Mouse (Mus musculus): Measurements from ENCODE around the gene Bcan. TPM values are rescaled to one million over a fixed set of nuclear protein-coding genes. Genes with fewer than 3 reads are reported as not detected.

Bcan gene
- total RNA-seq (2012; rRNA removed) = 0.04 TPM in 1 of 2 replicates, not detected in the other
- total RNA-seq (2014; rRNA removed) = not detected in 2 replicates
- not detected in 2 replicates for polyA plus RNA-seq (2012; ENCODE audit: insufficient read length, low read depth)

- Histone ChIP-seq H3K9ac (ENCODE audit: insufficient read depth, low read depth) (no peak within 1 kb of the TSS), H3K9me3 (replicated peaks; ENCODE audit: low read length) (peaks cover 16% of the 10 kb centered on the region), H3K4me3 (replicated peaks in 1 of 3; ENCODE audit: low read depth in 2 of 3, low read length in 2 of 3, poor library complexity in 1 of 3) (no peak within 1 kb of the TSS), H3K27ac (ENCODE audit: insufficient read depth, low read depth) (no peak within 1 kb of the TSS), H3K27me3 (replicated peaks) (peaks cover 87% of the 10 kb centered on the region), H3K36me3 (replicated peaks in 1 of 2; ENCODE audit: control insufficient read depth in 1 of 2, insufficient read depth in 1 of 2, low read length in 1 of 2) (no peaks in the 10 kb centered on the region), H3K4me2 (ENCODE audit: insufficient read depth, low read depth, poor library complexity, severe bottlenecking) (no peak within 1 kb of the TSS), H3K4me1 (ENCODE audit: control insufficient read depth in 1 of 2, insufficient read depth in 2 of 2) (peaks cover 0 to 5% of the 10 kb centered on the region in 2 experiments; a peak in 1 of 4 replicates), H3K79me2 (replicated peaks; ENCODE audit: control insufficient read depth, extremely low read depth, insufficient read depth, poor library complexity, severe bottlenecking) (no peaks in the 10 kb centered on the region)
- TF ChIP-seq IRF4 (IDR thresholded peaks at IDR 0.05; ENCODE audit: low read depth, low read length) (no peak), RCOR1 (conservative IDR thresholded peaks at IDR 0.05; ENCODE audit: low read depth, low read length) (no peak), PAX5 (IDR thresholded peaks at IDR 0.05; ENCODE audit: low read length) (no peak)
- dilution Hi-C loops (cut with MboI; ENCODE audit: extremely low pct_ligation_motif_present, extremely low pct_unique_long_range_greater_than_20kb, low sequenced_read_pairs) = no loop called here
- DNase-seq (ENCODE audit: extremely low read depth) = no peak
- in situ Hi-C loops (cut with MboI; ENCODE audit: low pct_ligation_motif_present, low pct_unique_long_range_greater_than_20kb, low sequenced_read_pairs) = no loop called here
These were observed at the start of gene Bcan for GRCm38 (mm10) chr3:88000181-88000580. Bcan (minus strand) TSS chr3:88000230.

GRCm38 (mm10) chr3:88049532-88049931 is 49.5 kb upstream of the Bcan start:
- Histone ChIP-seq H3K36me3 (replicated peaks in 1 of 2; ENCODE audit: control insufficient read depth in 1 of 2, insufficient read depth in 1 of 2, low read length in 1 of 2) (peaks cover 59 to 90% of the 10 kb centered on the region in 2 experiments), H3K4me1 (ENCODE audit: control insufficient read depth in 1 of 2, insufficient read depth in 2 of 2) (peaks cover 3 to 10% of the 10 kb centered on the region in 2 experiments; a peak in 2 of 4 replicates), H3K4me2 (ENCODE audit: insufficient read depth, low read depth, poor library complexity, severe bottlenecking) (no peak overlapping the region), H3K27ac (ENCODE audit: insufficient read depth, low read depth) (no peak overlapping the region), H3K27me3 (replicated peaks) (no peaks in the 10 kb centered on the region), H3K4me3 (replicated peaks in 1 of 3; ENCODE audit: low read depth in 2 of 3, low read length in 2 of 3, poor library complexity in 1 of 3) (no peak overlapping the region), H3K79me2 (replicated peaks; ENCODE audit: control insufficient read depth, extremely low read depth, insufficient read depth, poor library complexity, severe bottlenecking) (peaks cover 54% of the 10 kb centered on the region), H3K9me3 (replicated peaks; ENCODE audit: low read length) (no peaks in the 10 kb centered on the region), H3K9ac (ENCODE audit: insufficient read depth, low read depth) (no peak overlapping the region)
- no peak for DNase-seq (ENCODE audit: extremely low read depth)
- dilution Hi-C loops (cut with MboI; ENCODE audit: extremely low pct_ligation_motif_present, extremely low pct_unique_long_range_greater_than_20kb, low sequenced_read_pairs) = no loop called here
- in situ Hi-C loops (cut with MboI; ENCODE audit: low pct_ligation_motif_present, low pct_unique_long_range_greater_than_20kb, low sequenced_read_pairs) = no loop called here
- TF ChIP-seq NELFE (IDR thresholded peaks at IDR 0.05; ENCODE audit: low read depth, low read length) (no peak), SIN3A (IDR thresholded peaks at IDR 0.05; ENCODE audit: low read length) (no peak), JUN (IDR thresholded peaks at IDR 0.05; ENCODE audit: insufficient read depth, low read depth, low read length) (no peak), POLR2A (IDR thresholded peaks at IDR 0.05; ENCODE audit: low read depth, low read length) (no peak)

GRCm38 (mm10) chr3:88042661-88043421 is 42.8 kb upstream of the Bcan start, which contains the start of gene Gpatch4:
Gpatch4 (plus strand) TSS chr3:88043108.
- dilution Hi-C loops (cut with MboI; ENCODE audit: extremely low pct_ligation_motif_present, extremely low pct_unique_long_range_greater_than_20kb, low sequenced_read_pairs) (no loop called here), in situ Hi-C loops (cut with MboI; ENCODE audit: low pct_ligation_motif_present, low pct_unique_long_range_greater_than_20kb, low sequenced_read_pairs) (no loop called here)
- Histone ChIP-seq H3K4me3 (replicated peaks in 1 of 3; ENCODE audit: low read depth in 2 of 3, low read length in 2 of 3, poor library complexity in 1 of 3) (peak within 1 kb of the TSS; percentile 94 to 100 (median 99)), H3K27me3 (replicated peaks) (peaks cover 27% of the 10 kb centered on the region), H3K9me3 (replicated peaks; ENCODE audit: low read length) (no peaks in the 10 kb centered on the region), H3K4me2 (ENCODE audit: insufficient read depth, low read depth, poor library complexity, severe bottlenecking) (peak within 1 kb of the TSS; percentile 84), H3K4me1 (ENCODE audit: control insufficient read depth in 1 of 2, insufficient read depth in 2 of 2) (peaks cover 7 to 20% of the 10 kb centered on the region in 2 experiments; a peak in 3 of 4 replicates), H3K36me3 (replicated peaks in 1 of 2; ENCODE audit: control insufficient read depth in 1 of 2, insufficient read depth in 1 of 2, low read length in 1 of 2) (peaks cover 13 to 23% of the 10 kb centered on the region in 2 experiments), H3K27ac (ENCODE audit: insufficient read depth, low read depth) (peak within 1 kb of the TSS; percentile 22), H3K9ac (ENCODE audit: insufficient read depth, low read depth) (peak within 1 kb of the TSS; percentile 90), H3K79me2 (replicated peaks; ENCODE audit: control insufficient read depth, extremely low read depth, insufficient read depth, poor library complexity, severe bottlenecking) (peaks cover 44% of the 10 kb centered on the region)
- peak; percentile 96 for DNase-seq (ENCODE audit: extremely low read depth)
- TF ChIP-seq HCFC1 (IDR thresholded peaks at IDR 0.05; ENCODE audit: low read depth, low read length) = peak; percentile 89
- TF ChIP-seq UBTF (IDR thresholded peaks at IDR 0.05; ENCODE audit: low read depth, low read length) = no peak
- TF ChIP-seq IRF4 (IDR thresholded peaks at IDR 0.05; ENCODE audit: low read depth, low read length) = no peak
- peak; percentile 60 for TF ChIP-seq NRF1 (IDR thresholded peaks at IDR 0.05; ENCODE audit: low read depth, low read length)
- no peak for TF ChIP-seq MAFK (IDR thresholded peaks at IDR 0.05; ENCODE audit: insufficient replicate concordance, low read length)
- TF ChIP-seq SIN3A (IDR thresholded peaks at IDR 0.05; ENCODE audit: low read length) = peak; percentile 100
- TF ChIP-seq MYC (IDR thresholded peaks at IDR 0.05; ENCODE audit: low read depth, low read length) = peak; percentile 100
- peak; percentile 78 for TF ChIP-seq TCF12 (IDR thresholded peaks at IDR 0.05; ENCODE audit: low read depth, low read length)
- no peak for TF ChIP-seq CTCF (conservative IDR thresholded peaks at IDR 0.05 in 1 of 2, IDR thresholded peaks at IDR 0.05 in 1 of 2; ENCODE audit: low read depth in 2 of 2, low read length in 2 of 2)
- no peak for TF ChIP-seq CHD2 (IDR thresholded peaks at IDR 0.05; ENCODE audit: low read length)
- no peak for TF ChIP-seq E2F4 (IDR thresholded peaks at IDR 0.05; ENCODE audit: insufficient replicate concordance, low read depth, low read length)
- peak; percentile 84 for TF ChIP-seq NELFE (IDR thresholded peaks at IDR 0.05; ENCODE audit: low read depth, low read length)
- peak; percentile 91 for TF ChIP-seq BHLHE40 (IDR thresholded peaks at IDR 0.05; ENCODE audit: low read depth, low read length)
- TF ChIP-seq MAX (IDR thresholded peaks at IDR 0.05; ENCODE audit: low read length) = peak; percentile 100
- TF ChIP-seq RAD21 (IDR thresholded peaks at IDR 0.05; ENCODE audit: low read depth, low read length) = no peak
- no peak; the same call in 1 of the 2 replicates for TF ChIP-seq GABPA (IDR thresholded peaks at IDR 0.05; ENCODE audit: insufficient replicate concordance, low read depth, low read length)
- TF ChIP-seq POLR2AphosphoS2 (IDR thresholded peaks at IDR 0.05; ENCODE audit: low read depth, low read length) = peak; percentile 78
- TF ChIP-seq ELF1 (IDR thresholded peaks at IDR 0.05; ENCODE audit: low read depth, low read length) = peak; percentile 95
- TF ChIP-seq ZMIZ1 (IDR thresholded peaks at IDR 0.05; ENCODE audit: low read depth, low read length) = no peak; the same call in 1 of the 2 replicates
- TF ChIP-seq ETS1 (conservative IDR thresholded peaks at IDR 0.05; ENCODE audit: low read depth, low read length) = 0 out of 2 replicates have a peak, but pooled peaks have one; percentile 18
